Mouse (Mus musculus) thymus, postnatal 14 days (tissue): ENCODE results near the gene Lgals1.
A peak's percentile ranks its signal among the peaks of the same experiment; 100 is the strongest.

Source experiments
- DNase-seq: peaks from one replicate; pipeline ENCODE4 v3.0.0; 2021

The Lgals1 gene

DNA sequence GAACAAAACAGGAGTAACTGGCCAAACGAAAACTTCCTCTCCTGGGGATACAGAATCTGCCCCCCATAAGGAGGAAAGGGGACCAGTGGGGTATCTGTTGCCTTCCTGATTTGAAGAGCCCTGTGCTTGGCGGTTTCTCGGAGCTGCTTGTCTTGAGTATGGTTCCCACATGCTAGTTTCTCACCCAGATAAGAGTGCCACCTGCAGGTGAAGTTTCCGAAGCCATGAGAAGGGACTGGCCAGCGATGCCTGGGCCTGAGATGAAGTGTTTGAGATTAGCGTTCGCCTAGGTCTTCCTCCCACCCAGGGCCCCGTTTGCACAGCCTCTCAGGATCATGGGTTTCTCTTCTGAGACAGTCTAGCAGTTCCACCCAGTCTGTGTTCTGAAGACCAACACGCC is 14.5 kb upstream of the Lgals1 start:
- peak; percentile 53 for DNase-seq

- DNase-seq: peak; percentile 98
These were observed 12.9 kb upstream of the Lgals1 start, which contains the start of gene Pdxp for GRCm38 (mm10) chr15:78913632-78914090. Gene Pdxp, plus strand, starts transcription at chr15:78913919.

DNA sequence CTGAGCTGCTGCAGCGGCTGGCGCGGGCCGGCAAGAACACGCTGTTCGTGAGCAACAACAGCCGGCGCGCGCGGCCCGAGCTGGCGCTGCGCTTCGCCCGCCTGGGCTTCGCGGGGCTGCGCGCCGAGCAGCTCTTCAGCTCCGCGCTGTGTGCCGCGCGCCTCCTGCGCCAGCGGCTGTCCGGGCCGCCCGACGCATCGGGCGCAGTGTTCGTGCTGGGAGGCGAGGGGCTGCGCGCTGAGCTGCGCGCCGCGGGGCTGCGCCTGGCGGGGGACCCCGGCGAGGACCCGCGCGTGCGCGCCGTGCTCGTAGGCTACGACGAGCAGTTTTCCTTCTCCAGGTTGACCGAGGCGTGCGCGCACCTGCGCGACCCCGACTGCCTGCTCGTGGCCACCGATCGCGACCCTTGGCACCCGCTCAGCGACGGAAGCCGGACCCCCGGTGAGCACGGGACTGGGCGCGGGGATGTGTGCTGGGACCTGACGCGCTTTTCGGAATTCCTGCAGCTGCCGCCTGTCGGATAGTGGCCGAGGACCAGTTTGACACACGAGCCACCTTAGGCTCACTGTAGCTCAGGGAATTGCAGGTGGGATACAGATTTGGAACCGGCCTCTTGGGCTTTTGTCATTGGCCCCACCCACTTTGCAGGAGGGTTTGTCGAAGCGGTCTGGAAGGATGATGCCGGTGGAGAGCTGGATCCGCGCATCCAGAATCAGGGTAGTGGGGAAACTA is 12.3 kb upstream of the Lgals1 start:
- DNase-seq: peak; percentile 68

DNA sequence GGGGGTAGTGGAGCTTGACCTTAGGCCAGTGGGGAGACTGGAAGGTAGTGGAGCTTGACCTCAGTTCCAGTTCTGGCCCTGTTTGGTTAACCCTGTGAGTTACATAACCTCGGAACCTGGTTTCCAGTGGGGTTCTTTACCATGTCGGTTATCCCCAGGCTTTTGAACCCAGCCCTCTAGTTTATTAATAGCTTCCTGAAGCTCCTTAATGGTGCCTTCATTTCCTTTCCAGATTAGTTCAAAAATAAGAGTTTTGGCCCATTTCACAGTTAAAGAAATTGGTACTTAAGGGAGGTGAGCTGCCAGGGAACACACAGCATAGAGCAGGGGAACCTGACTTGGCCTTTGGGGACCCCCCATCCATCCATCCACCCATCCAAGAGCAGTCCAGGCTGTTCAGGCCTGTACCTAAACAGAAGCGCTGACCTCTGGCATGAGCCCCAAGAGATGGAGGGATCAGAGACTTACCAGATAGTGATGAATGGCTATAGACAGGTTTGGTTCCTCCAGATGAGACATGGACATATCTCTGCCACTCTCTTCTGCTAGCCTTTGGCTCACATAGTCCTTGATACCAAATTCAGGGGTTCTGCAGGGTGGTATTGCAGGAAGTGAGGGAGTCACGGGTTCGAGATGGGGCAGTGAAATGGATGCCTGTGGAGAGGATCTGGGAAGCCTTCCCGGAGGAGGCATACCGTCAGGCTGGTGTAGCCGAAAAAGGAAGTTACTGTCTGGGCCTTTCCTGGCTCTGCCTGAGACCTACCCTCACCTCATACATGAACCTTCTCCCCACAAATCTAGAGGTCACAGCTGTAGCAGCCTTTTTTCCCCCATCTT is 11.5 kb upstream of the Lgals1 start:
- no peak for DNase-seq

GRCm38 (mm10) chr15:78915660-78916017 is 10.9 kb upstream of the Lgals1 start:
- DNase-seq: peak; percentile 79

DNA sequence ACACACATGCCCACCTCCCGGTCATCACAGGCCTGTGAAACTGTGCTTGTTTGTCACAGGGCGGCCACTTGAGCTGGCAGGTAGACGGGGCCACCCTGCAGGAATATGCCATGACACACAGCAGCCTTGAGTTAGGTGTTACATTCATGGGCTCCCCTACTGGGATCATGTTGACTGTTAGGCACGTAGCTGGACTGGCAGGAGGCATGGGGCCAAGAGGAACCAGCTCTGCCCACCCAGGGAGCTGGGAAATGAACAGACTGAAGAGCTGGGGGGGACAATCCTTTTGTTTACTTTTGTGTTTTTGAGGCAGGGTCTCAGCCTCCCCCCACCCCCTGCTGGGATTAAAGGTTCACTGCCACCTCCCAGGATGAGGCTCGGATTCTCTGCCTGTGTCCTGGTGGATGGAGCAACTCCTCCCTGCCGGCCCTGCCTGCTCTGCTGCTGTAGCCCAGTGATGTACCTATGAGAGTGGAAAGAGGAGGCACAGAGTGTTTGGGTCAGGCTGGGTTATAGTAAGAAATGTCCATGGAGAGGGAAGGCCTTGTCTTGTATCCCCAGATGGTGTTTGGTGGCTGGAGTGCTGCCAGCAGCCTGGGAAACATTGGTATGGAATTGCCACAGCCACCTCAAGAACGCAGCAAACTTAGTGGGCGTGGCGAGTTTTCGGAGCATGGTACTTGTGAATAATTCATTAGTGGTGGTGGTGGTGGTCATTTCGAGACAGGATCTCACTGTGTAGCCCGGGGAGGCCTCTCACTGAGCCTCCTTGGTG is 10.3 kb upstream of the Lgals1 start:
- no peak for DNase-seq

DNA sequence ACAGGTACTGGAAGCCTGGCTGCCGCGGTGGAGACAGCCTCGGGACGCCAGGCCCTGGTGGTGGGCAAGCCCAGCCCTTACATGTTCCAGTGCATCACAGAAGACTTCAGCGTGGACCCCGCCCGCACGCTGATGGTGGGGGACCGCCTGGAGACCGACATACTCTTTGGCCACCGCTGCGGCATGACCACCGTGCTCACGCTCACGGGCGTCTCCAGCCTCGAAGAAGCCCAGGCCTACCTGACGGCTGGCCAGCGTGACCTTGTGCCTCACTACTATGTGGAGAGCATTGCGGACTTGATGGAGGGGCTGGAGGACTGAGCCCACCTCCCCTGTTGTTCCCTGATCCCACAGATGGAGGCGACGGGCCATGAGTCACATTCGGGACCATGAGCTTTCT is 8.4 kb upstream of the Lgals1 start:
- no peak for DNase-seq

GRCm38 (mm10) chr15:78919914-78920313 is 6.6 kb upstream of the Lgals1 start:
- DNase-seq: no peak

DNA sequence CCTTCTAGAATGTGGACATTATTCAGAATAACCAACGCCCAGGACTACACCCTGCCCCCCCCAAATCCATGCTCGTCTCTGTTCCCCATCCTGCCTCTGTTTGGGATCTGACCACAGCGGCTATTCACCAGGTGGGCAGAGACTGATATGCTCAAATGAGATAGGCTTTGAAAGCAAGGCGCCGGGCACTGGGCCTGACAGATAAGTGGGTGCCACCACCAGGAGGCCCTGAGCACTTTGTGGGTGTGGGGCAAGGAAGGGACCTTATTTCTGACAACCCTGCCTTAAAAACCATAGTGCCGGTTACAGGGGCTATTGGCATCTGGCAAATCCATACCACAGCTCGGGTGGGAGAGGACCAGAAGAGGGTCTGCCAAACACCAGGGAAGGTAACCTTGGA is 3.8 kb upstream of the Lgals1 start:
- no peak for DNase-seq

- peak; percentile 83 for DNase-seq
These were observed 2.9 kb upstream of the Lgals1 start for GRCm38 (mm10) chr15:78923585-78923984.

GRCm38 (mm10) chr15:78925129-78925528 is 1.4 kb upstream of the Lgals1 start:
- no peak for DNase-seq

DNA sequence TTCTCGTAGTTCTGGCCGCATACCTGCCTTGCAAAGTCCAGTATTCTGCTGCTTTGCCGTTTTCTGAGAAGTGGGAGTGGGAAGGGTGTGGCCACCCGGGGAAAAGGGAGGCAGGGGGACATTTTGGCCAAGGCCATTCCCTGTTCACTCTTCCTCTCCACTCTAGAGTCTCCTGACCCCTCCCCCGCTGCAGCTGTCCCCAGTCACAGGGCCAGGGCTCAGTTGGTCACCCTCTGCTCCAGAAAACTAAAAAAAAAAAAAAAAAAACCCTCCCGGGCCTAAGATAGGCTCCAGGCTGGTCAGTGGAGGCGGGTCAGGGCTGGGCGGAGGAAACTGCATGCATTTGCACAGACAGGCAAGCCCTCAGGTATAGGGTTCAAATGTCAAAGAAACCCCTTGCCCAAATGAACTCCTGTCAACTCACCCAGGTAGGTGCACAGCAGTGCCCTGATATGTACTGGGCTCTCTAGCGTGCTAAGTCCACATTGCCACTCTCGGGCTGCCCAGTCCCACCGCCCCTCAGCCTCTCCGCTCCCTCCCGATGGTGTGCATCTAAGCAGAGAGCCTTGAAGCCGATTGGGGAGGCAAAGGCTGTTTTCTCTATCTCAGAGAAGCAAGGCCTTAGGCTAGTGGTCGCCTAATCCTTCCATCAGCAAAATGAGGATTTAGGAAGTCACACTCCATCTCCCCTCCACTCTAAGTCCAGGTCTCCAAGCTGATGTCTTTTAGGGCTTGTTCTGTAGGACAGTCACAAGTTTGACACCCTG is 679 bp downstream of the Lgals1 start:
- peak; percentile 52 for DNase-seq

GRCm38 (mm10) chr15:78927788-78928457 is 1.4 kb downstream of the Lgals1 start:
- peak; percentile 93 for DNase-seq

- no peak for DNase-seq
These were observed 2.0 kb downstream of the Lgals1 start for GRCm38 (mm10) chr15:78928539-78928938.

DNA sequence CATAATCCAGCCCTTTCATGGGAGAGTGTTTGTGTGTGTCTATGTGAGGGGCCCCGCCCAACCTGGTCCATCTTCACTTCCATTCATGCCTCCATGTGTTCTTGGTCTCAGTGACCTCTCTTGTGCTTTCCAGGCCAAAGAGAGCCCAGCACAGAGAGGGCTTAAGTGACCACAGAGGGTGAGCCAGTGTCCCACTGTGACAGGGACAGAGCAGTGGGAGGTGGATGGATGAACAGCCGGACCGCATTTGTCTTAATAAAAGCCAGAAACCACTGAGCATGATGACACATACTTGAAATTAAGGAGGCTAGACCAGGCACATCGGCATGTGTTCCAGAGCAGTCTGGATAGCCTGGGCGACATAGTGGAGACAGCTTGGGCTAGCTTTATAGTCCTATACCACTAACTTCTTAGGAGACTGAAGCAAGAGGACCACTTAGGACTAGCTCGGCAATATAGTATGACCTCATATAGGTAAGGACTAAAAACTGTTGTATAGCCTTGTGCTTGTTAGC is 3.7 kb downstream of the Lgals1 start:
- no peak for DNase-seq

GRCm38 (mm10) chr15:78930801-78931426 is 4.4 kb downstream of the Lgals1 start:
- no peak for DNase-seq

DNA sequence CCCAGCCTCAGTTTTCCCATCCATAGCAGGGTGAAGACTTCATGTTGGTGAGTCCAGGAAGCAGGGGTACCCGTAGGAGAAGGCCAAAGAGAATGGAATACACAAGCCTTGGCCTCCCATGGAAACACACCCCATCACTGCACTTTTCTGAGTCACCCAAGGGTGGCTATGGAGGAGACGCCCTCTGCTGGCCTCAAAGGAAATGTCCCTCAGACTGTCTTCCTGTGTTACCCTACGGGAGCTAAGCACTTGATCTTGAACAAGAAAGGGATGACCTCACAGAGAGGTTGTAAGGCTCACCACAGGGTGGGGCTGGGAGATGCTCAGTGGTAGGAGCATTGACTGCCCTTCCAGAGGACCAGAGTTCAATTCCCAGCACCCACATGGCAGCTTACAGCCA is 5.1 kb downstream of the Lgals1 start:
- peak; percentile 77 for DNase-seq

DNA sequence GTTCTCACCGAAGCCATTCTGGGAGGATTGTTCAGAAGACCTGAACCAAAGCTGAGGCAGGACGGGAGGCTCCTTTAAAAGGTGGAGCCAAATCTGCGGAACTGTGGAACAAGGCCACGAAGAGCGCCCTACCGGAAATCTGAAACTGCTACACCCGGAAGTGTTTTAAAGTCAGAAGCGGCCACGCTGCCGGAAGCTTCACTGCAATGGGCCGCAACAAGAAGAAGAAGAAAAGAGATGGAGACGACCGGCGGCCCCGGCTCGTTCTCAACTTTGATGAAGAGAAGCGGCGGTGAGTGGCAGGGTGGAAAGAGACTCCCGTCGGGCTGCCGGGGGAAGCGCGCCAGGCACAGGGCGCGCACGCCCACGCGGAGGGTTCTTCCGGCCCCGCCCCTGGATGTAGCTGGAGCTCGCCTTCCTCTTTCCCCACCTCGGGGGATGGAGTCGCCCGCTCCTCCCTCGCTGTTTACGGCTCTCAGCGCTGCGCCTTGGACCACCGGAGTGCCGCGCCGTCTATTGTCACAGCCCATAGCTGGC is 8.3 kb downstream of the Lgals1 start, which contains the start of gene Nol12:
Nol12 (plus strand) TSS at position 150 of the 537 bp plus-strand sequence.
- DNase-seq: peak; percentile 85

GRCm38 (mm10) chr15:78936403-78936802 is 9.9 kb downstream of the Lgals1 start:
- no peak for DNase-seq

DNA sequence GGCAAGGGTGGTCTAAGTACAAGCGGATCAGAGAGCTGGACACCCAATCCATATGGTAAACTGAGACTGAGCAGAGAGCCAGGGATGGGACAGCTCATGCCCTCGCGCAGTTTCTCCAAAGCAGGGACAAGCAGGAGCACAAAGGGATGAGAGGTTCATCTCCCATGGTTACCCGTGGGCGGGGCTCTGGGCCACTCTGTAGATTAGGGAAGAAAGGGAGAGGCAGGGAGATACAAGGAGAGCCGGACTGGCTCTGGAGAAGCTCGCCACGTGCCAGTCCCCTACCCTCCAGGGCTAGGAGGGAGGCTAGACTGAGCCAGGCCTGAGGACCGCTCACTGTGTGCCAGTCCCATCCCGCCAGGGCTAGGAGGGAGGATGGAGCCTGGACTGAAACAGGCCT is 10.8 kb downstream of the Lgals1 start:
- DNase-seq: no peak

GRCm38 (mm10) chr15:78937963-78938362 is 11.4 kb downstream of the Lgals1 start:
- no peak for DNase-seq
